Mouse (Mus musculus) G1E-ER4 (cell line): ENCODE results near the gene Gm20403. TPM values are rescaled to one million over a fixed set of nuclear protein-coding genes. Genes with fewer than 3 reads are reported as not detected.
A peak's percentile ranks its signal among the peaks of the same experiment; 100 is the strongest.

Experiments
- GATA1 ChIP-seq: IDR thresholded peaks from one replicate; pipeline ENCODE4 v1.8.0; 2012; ENCODE audit warnings: low read length, inconsistent platforms
- polyA plus RNA-seq: library from polyadenylated mRNA; stranded (reverse); fragments of >175 nt; gene quantifications from 2 replicates; pipeline ENCODE4 v1.2.3, GENCODE M21; 2012

The Gm20403 gene
- 0.99 TPM in 1 of 2 replicates, not detected in the other for polyA plus RNA-seq

DNA sequence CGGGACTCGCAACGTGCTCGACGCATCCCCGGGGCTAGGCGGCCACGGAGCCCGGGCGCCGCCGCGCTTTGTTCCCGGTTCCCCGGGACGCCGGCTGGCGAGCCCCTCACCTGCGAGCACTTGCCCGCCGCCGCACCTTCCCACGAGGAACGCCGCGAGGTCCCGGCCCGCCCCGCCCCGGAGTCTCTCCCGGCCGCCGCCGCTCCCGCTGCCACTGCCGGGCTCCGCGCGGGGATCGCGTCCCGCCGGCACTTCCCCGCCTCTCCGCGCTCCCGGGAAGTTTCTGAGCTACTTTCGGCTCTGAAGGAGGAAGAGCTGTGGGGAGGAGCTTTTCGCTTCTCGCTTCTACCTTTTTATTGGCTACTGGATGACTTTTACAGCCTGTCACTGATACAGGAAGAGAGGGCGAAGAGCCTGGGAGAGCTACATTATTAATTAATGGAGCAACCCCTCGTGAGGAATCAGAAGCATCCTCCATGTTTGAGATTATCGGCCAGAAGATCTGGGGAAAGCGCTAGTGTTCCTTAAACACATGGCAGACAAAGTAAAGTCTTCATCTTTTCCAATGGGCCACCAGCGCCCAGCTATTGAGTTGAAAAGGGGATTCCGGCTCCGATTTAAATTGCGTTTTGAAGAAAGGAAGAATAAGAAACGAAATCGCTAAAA lies at the start of gene Gm20403:
TSS of gene Gm20403 (minus strand) at position 478 of the 666 bp plus-strand sequence.
- peak; percentile 44 for TF ChIP-seq GATA1

DNA sequence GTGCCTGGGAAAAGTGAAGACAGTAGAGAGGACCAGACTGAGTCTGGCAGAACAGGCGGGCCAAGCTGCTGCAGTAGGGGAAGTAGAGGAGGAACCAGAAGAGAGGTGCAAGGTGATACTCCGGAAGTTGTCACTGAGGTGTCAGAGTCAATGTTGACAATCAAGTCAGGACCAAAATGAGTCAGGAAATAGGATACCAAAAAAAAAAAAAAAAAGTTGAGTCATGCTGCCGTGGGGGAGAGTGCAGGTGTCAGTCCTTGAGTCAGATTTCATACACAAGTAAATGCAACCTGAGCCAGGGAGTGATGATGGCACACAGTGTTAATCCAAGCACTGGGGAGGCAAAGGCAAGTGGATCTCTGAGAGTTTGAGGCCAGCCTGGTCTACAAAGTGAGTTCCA lies 40.8 kb upstream of the Gm20403 start:
- TF ChIP-seq GATA1: no peak

DNA sequence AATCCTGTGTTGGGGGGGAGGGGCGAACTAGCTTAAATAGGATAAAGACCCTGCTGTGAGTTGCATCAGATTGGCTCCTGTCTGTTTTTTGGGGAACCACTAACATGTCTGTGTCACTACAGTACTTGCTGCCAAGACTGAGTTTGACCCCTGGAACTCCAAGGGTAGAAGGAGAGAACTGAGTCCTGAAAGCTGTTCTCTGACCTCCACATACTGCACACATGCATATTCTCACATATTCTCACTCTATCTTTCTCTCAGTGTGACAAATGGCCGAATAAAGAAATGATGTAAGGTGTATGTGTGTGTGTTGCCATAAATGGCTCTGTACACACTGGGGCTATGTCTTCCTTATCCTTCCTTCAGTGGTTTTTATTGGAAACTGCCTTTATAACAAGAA lies 37.0 kb upstream of the Gm20403 start:
- no peak for TF ChIP-seq GATA1

DNA sequence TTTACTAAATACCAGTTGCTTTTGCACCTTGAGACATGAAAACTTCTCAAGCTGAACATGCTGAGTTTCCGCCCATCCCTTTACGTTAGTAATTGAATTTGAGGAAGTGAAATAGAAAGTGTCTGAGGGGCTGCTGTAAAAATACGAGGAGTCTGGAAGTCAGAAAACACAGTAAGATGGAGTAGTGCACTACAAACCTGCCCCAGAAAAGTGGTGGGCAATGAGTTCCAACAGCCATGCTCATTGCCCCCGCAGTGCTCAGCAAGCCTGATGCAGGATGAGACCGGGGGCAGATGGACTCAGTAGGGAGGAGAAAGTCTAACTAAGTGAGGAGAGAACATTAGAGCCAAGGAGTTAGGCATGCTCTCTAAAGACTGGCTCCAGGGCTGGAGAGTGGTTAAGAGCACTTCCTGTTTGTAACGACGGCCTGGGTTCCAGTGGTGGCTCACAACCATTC lies 33.1 kb upstream of the Gm20403 start:
- TF ChIP-seq GATA1: no peak

DNA sequence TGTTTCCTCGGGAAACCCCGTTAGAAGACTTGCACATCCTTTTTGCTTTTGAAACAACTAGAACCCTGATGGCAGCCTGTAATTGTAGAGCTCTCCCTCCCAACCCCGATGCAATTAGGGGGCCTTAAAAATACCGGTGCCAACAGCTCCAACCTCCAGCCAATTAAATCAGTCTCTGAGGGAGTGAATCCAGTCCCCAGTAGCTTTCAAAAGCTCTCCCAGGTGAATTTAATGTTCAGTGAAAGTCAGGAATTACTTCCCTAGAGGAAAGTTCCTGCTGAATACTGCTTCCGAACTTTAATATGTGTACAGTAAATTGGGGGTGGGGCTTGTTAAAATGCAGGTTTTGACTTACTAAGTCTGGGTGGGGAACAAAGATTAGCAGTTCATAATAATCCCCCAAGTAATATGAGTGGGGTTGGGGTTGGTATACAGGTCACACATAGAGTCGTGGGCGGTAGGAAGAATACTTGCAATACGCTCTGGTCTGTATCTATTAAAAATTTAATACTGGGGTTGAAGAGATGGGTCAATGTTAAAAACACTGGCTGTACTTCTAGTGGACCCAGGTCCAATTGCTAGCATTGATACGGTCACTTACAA lies 30.9 kb upstream of the Gm20403 start:
- no peak for TF ChIP-seq GATA1

DNA sequence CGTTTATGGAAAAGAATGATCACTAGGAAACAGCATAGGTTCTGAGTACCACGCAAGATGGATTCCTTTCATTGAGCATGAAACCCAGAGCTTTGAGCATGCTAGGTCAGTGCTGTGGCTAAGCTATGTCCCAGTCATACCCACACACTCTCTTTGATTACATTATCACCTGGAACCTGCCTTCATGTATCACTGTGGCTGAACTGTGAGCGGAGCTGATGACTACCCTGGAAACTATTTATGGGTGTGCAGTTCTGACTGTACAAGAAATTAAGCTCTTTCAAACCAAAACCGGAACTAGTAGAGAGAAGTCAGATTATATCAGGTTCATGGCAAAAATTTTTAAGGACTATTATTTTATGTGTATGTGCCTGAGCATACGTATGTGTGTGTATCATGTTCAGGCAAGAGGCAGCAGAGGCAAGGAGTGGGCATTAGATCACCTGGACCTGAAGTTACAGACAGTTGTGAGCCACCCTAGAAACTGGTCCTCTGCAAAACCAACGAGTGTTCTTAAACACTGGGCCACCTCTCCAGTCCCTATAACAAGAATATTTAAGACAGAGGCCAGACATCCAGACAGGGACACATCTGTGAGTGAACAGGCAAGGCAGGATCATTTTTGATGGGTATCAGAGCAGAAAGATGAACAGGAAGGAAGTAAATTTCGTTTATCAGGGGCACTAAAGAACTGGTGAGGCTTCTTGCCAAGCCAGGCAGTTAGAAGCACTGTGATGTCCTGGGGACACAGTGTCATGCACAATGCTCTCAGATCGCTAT lies 30.2 kb upstream of the Gm20403 start:
- peak; percentile 36 for TF ChIP-seq GATA1

DNA sequence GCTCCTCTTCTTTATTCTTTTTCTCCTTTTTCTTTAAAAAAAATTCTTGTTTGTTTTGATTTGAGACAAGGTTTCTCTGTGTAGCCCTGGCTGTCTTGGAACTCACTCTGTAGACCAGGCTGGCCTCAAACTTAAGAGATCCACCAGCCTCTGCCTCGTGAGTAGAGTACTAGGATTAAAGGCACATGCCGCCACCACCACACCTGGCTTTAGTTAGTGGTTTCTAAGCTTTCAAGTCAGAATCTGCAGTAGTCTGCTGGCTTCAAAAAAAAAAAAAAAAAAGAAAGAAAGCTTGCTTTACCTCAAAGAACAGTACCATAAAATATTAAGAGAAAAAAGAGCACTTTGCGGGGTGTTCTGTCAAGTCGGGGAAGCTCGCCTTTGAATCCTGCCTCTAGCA lies 29.1 kb upstream of the Gm20403 start:
- TF ChIP-seq GATA1: no peak

DNA sequence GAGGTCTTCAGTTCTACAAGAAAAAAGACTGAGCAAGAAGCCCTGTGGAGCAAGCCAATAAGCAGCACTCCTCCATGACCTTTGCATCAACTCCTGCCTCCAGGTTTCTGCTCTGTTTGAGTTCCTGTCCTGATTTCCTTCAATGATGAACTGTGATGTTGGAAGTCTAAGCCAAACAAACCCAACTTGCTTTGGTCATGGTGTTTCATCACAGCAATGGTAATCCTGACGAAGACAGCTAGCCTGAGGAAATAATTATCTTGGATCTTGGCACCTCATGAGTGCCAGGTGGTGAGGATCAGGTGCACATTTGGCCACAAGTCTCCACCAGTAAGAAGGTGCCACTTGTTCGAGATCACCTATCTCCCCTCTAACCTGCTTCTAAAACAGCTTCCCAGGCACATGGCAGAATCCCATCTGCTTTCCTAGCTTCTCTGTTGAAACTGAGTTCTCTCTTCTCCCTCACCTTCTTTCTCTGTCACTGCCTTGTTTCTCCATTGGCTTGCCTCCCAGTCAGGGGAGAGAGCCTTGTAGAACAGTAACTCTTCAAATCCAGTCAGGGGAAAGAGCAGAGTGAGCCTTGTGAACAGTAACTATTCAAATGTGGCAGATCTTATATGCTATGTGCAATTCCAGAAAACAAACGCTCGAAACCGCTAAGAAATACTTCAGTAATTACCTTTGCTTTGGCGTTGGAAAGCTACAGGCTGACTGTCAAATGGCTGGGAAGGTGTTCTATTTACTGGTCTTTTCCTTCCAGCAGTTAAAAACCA lies 27.5 kb upstream of the Gm20403 start, which contains the start of gene Baz1a:
TSS of gene Baz1a (minus strand) at position 723 of the 773 bp plus-strand sequence.
- no peak for TF ChIP-seq GATA1

DNA sequence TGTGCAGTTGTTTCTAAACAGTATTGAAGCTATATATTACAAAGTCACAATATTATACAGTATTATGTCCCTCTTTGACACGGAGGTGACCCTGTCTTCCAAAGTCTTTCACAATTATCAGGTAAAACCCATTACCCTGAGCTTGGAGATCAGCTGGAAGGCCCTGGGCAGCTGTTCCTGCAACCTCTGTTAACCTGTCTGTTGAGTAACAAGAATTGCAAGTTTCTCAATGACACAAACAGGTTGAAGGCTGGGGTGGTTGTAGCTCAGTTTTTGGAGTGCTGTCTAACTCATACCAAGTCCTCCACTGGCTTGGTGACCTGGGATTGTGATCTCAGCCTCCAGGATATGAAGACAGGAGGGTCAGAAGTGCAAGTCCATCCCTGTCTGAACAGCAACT lies 26.7 kb upstream of the Gm20403 start:
- TF ChIP-seq GATA1: no peak

DNA sequence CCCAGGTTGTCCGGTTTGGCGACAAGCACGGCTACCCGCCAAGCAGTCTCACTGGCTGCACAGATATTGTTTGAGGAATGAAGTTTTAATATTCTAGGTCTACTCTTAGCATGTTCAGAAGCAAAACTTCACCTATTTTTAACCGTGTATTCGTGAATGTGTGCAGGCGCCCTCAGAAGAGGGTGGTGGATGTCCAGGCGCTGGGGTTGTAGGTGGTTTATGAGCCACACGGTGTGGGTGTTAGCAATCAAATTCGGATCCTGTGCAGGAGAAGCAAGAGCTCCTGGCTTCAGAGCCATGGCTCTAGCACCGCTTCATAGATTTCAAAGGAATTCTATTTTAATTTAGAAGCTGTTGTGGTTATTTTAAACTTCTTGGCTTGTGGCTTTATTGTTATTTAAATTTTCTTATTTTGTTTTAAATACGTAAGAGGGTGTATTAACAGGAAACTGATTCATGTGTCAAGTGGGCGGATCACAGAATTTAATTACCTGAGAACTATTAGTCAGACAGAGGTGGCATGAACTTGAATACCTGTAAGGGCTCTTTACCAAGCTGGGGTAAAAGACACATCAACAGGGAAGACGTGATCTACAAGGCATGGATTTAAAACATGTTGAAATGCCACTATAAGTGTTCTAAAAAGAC lies 21.2 kb upstream of the Gm20403 start:
- TF ChIP-seq GATA1: no peak

DNA sequence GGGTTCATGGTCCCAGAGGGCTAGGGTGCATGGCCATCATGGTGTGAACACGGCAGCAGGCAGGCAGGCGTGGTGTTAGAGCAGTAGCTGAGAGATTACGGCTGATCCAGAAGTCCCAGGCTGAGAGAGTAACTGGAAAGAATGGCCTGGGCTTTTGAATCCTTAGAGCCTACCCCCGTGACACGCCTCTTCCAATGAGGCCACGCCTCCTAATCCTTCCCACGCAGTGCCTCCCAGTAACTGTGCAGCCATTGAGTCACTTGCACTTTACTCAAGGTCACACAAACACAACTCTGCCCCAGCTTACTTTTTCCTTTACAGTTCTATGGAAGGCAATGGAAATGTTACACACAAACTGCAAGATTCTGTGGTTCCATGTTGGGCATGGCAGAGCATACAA lies 19.7 kb upstream of the Gm20403 start:
- no peak for TF ChIP-seq GATA1

DNA sequence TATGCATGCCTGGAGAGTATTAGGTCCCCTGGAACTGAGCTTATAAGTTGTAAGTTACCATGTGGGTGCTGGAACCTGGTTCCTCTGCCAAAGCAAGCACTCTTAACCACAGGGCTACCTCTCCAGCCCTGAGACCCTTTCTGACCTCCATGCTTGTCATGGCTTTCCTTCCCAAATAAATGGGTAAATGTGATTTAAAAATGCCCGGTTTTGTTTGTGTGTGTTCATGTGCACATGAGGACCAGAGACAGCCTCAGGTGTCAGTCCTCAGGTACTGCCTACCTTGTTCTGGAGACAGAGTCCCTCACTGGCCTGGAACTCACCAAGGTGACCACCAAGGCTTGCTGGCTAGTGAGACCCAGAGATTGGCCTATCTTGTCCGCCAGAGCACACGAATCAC lies 18.1 kb upstream of the Gm20403 start:
- no peak for TF ChIP-seq GATA1

DNA sequence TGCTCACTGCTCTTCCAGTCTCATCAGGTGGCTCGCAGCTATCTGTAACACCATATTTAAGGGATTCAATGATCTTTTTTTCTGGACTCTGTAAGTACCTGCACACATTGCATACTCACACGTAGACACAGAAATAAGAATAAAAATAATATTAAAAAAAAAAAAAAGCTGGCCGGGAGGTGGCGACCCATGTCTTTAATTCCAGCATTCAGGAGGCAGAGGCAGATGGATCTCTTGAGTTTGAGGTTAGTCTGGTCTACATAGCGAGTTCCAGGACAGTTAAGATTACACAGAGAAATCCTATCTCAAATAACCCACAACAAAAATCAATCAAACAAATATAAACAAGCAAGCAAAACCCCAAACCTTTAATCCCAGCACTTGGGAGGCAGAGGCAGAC lies 17.5 kb upstream of the Gm20403 start:
- no peak for TF ChIP-seq GATA1

DNA sequence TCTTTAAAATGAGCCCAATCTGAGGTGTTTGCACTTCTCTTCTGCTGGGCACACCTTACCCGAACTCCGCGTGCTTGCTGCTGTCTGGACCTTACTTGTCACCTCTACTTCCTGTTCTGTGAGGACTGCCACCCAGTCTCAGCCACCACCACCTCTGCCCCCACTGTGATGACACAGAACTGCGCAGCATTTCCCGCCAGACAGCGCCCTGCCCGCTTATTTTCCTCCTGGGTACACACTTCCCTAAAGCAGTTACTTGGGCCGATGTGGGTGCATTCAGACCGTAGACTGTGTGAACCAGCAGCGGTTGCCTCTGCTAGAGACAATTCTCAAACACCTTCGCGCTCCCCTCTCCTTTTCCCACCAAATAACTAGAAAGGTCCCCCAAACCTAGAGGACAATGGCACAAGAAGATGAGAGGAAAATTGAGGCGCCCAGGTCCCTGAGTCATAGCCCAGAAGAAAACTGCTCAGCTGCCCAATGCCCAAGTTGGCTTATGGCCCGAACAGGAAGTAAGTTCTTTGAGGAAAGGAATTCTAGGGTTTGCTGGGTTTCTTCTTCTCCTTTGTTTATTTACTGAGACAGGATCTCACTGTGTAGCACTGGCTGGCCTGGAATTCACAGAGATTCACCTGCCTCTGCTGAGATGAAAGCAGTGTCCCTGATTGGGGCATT lies 12.8 kb upstream of the Gm20403 start:
- TF ChIP-seq GATA1: no peak

DNA sequence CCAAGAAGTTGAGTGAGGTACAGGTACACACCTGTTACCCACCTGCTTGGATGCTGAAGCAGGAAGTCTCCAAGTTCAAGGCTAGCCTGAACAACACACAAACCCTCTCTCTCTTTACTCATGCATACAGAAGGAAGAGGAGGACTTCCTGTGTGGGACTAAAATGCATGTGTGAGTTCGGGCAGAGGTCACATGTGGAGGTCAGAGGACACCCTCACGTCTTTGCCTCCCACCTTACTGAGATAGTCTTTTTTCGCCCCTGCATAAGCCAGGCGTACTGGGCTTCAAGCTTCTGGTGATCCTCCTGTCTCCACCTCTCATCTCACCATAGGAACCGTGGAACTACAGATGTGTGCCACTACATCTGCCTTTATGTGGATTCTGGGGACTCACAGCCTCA lies 12.1 kb upstream of the Gm20403 start:
- no peak for TF ChIP-seq GATA1
